Mouse (Mus musculus) hindbrain, embryonic 10.5 days (tissue): ENCODE measurements at regions not wholly inside any gene's neighbourhood (a gene's known extent, or its start where the extent isn't known, plus 50 kb on each side); places are given as distances from the start of the nearest gene placed in this dataset.

Experiments
- DNase-seq: peaks from one replicate; pipeline ENCODE4 v3.0.0-alpha.2; 2017; ENCODE audit warnings: low spot score
- H3K27ac ChIP-seq: fragments of 300-500 bp; sonication (generic); 2 replicates; pipeline ENCODE4 v1.5.1; 2016; ENCODE audit warnings: mild to moderate bottlenecking, moderate library complexity
- H3K27me3 ChIP-seq: fragments of 300-500 bp; sonication (generic); 2 replicates; pipeline ENCODE4 v1.6.1; 2016; ENCODE audit warnings: mild to moderate bottlenecking; ENCODE audit not compliant: poor library complexity, insufficient read depth, severe bottlenecking
- H3K36me3 ChIP-seq: fragments of 300-500 bp; sonication (generic); 2 replicates; pipeline ENCODE4 v1.6.1; 2016; ENCODE audit warnings: mild to moderate bottlenecking, moderate library complexity
- H3K4me1 ChIP-seq: fragments of 300-500 bp; sonication (generic); replicated peaks from 2 replicates; pipeline ENCODE4 v1.6.1; 2016; ENCODE audit warnings: mild to moderate bottlenecking
- H3K4me3 ChIP-seq: fragments of 300-500 bp; sonication (generic); 2 replicates; pipeline ENCODE4 v1.5.1; 2016; ENCODE audit warnings: mild to moderate bottlenecking, moderate library complexity
- H3K9me3 ChIP-seq: fragments of 300-500 bp; sonication (generic); 2 replicates; pipeline ENCODE4 v1.6.1; 2016; ENCODE audit warnings: mild to moderate bottlenecking, moderate library complexity
- WGBS: fragments of 180-500 bp; shearing (Covaris S2); methylation state at CpG from one replicate; pipeline ENCODE4 v1.1.7; 2016; 5-methylcytosine and 5-hydroxymethylcytosine counted together

- 89% methylated on average over 9 of the region's 9 CpGs for WGBS
- H3K9me3 ChIP-seq: 0 out of 2 replicates have a peak, but pooled peaks cover under 1% of the 10 kb centered on the region
- H3K27me3 ChIP-seq: no peaks in the 10 kb centered on the region
- no peaks in the 10 kb centered on the region for H3K36me3 ChIP-seq
- H3K4me1 ChIP-seq: peaks cover 10% of the 10 kb centered on the region
- H3K4me3 ChIP-seq: no peak overlapping the region
- H3K27ac ChIP-seq: no peak overlapping the region
- no peak for DNase-seq
Observed at GRCm38 (mm10) chr14:76721751-76722150, 165.1 kb upstream of the Serp2 start.

DNA sequence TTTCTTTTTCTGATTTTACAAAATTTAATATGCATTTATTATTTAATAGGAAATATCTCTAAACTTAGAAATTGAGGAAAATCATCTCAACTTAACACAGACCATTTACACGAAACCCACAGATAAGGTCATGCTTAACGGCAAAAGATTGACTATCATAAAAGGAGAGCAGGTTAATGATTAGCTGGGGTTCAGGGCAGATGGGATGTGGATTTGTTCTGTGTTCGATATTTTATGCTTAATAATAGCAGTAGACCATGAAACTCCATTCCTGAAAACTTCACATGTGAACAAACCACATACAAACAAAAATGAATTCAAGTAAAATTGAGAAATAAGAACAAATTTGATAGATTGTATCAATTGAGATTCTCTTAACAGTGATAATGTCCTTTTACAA lies 160.4 kb upstream of the Serp2 start:
- peaks cover 8% of the 10 kb centered on the region; the same call in 1 of the 2 replicates for H3K4me1 ChIP-seq
- no peaks in the 10 kb centered on the region for H3K27me3 ChIP-seq
- WGBS: 90% methylated on average over 3 of the region's 3 CpGs
- H3K4me3 ChIP-seq: no peak overlapping the region
- no peak for DNase-seq
- H3K27ac ChIP-seq: no peak overlapping the region
- no peaks in the 10 kb centered on the region for H3K36me3 ChIP-seq
- no peaks in the 10 kb centered on the region for H3K9me3 ChIP-seq

DNA sequence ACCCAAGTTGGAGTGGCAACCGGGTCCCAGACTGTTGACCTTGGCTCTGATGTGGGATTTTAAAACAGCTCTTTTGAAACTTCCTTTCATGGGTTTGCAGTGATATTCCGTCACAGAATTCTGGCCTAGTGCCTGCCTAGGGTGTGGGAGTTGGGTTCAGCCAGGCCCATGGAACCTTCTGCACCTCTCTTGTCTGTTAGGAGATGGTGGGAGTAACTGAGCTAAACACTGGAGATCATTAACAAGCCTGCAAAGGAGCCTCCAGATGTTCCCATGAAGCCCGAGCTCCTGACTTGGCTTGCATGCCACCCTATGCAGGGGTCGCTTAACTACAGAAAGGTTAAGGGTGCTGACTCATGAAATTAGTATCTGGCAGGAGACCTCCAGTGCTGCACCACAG lies 158.0 kb upstream of the Serp2 start:
- Histone ChIP-seq H3K4me1 (peaks cover 8% of the 10 kb centered on the region; the same call in 1 of the 2 replicates), H3K36me3 (no peaks in the 10 kb centered on the region), H3K4me3 (no peak overlapping the region), H3K27ac (no peak overlapping the region), H3K27me3 (no peaks in the 10 kb centered on the region), H3K9me3 (no peaks in the 10 kb centered on the region)
- DNase-seq: no peak
- WGBS: 72% methylated on average over 4 of the region's 4 CpGs

- DNase-seq: no peak
Observed at GRCm38 (mm10) chr14:76713946-76714345, 157.3 kb upstream of the Serp2 start.

GRCm38 (mm10) chr14:76708728-76709127 lies 152.0 kb upstream of the Serp2 start:
- 85% methylated on average over 11 of the region's 11 CpGs for WGBS
- Histone ChIP-seq H3K36me3 (no peaks in the 10 kb centered on the region), H3K4me1 (no peaks in the 10 kb centered on the region), H3K4me3 (no peak overlapping the region), H3K9me3 (no peaks in the 10 kb centered on the region), H3K27me3 (no peaks in the 10 kb centered on the region), H3K27ac (no peak overlapping the region)
- DNase-seq: no peak

More at GRCm38 (mm10) chr14:76713946-76714345, 157.3 kb upstream of the Serp2 start:
- Histone ChIP-seq H3K27me3 (no peaks in the 10 kb centered on the region), H3K4me1 (peaks cover 8% of the 10 kb centered on the region; the same call in 1 of the 2 replicates), H3K4me3 (no peak overlapping the region), H3K9me3 (no peaks in the 10 kb centered on the region), H3K27ac (0 out of 2 replicates have a peak overlapping the region, but pooled peaks have one; percentile 23), H3K36me3 (no peaks in the 10 kb centered on the region)
- 64% methylated on average over 7 of the region's 7 CpGs for WGBS

DNA sequence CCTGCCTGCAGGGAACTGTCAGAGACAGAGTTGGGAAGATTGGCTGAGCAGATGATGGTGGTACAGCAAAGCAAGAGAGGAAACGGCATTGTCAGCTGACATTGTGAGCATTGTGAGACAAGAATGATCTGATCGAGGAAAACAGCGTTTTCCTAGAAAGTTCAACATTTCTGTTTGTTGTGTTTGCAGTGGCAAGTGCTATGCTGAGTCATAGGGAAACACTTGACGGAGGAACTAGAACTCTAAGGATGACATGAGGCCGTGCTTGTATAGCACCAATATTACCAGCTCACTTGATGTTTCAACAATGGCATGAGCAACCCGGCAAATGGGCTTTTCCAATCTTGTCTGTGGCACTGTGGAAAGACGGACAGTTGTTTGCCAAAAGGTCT lies 146.7 kb upstream of the Serp2 start:
- Histone ChIP-seq H3K27ac (no peak overlapping the region), H3K4me1 (peaks cover 30% of the 10 kb centered on the region), H3K27me3 (no peaks in the 10 kb centered on the region), H3K9me3 (no peaks in the 10 kb centered on the region), H3K36me3 (no peaks in the 10 kb centered on the region), H3K4me3 (no peak overlapping the region)
- 87% methylated on average over 7 of the region's 7 CpGs for WGBS
- no peak for DNase-seq

- Histone ChIP-seq H3K4me3 (no peak overlapping the region), H3K36me3 (no peaks in the 10 kb centered on the region), H3K27me3 (no peaks in the 10 kb centered on the region), H3K9me3 (no peaks in the 10 kb centered on the region), H3K4me1 (peaks cover 35% of the 10 kb centered on the region), H3K27ac (0 out of 2 replicates have a peak overlapping the region, but pooled peaks have one; percentile 35)
- DNase-seq: no peak
- 61% methylated on average over 8 of the region's 8 CpGs for WGBS
Observed at GRCm38 (mm10) chr14:76702709-76703372, 146.2 kb upstream of the Serp2 start.

GRCm38 (mm10) chr14:76701911-76702708 lies 145.4 kb upstream of the Serp2 start:
- no peaks in the 10 kb centered on the region for H3K9me3 ChIP-seq
- WGBS: 81% methylated on average over 14 of the region's 14 CpGs
- no peak overlapping the region for H3K4me3 ChIP-seq
- peak overlapping the region; percentile 35; the same call in 1 of the 2 replicates for H3K27ac ChIP-seq
- no peaks in the 10 kb centered on the region for H3K27me3 ChIP-seq
- DNase-seq: no peak
- peaks cover 35% of the 10 kb centered on the region for H3K4me1 ChIP-seq
- H3K36me3 ChIP-seq: no peaks in the 10 kb centered on the region

- no peak for DNase-seq
- Histone ChIP-seq H3K9me3 (no peaks in the 10 kb centered on the region), H3K36me3 (no peaks in the 10 kb centered on the region), H3K27me3 (no peaks in the 10 kb centered on the region), H3K4me1 (peaks cover 37% of the 10 kb centered on the region), H3K4me3 (no peak overlapping the region), H3K27ac (no peak overlapping the region)
- 96% methylated on average over 1 of the region's 1 CpGs for WGBS
Observed at GRCm38 (mm10) chr14:76701304-76701703, 144.6 kb upstream of the Serp2 start.

- WGBS: 89% methylated on average over 3 of the region's 3 CpGs
- peaks cover 40% of the 10 kb centered on the region for H3K4me1 ChIP-seq
- H3K4me3 ChIP-seq: no peak overlapping the region
Observed at GRCm38 (mm10) chr14:76700796-76701195, 144.1 kb upstream of the Serp2 start.

GRCm38 (mm10) chr14:76700190-76700589 lies 143.5 kb upstream of the Serp2 start:
- Histone ChIP-seq H3K4me3 (no peak overlapping the region), H3K36me3 (no peaks in the 10 kb centered on the region), H3K4me1 (peaks cover 40% of the 10 kb centered on the region), H3K9me3 (no peaks in the 10 kb centered on the region), H3K27ac (no peak overlapping the region), H3K27me3 (no peaks in the 10 kb centered on the region)
- DNase-seq: no peak
- WGBS: 81% methylated on average over 4 of the region's 4 CpGs

More at GRCm38 (mm10) chr14:76700796-76701195, 144.1 kb upstream of the Serp2 start:
- no peak for DNase-seq
- Histone ChIP-seq H3K9me3 (no peaks in the 10 kb centered on the region), H3K27ac (no peak overlapping the region), H3K27me3 (no peaks in the 10 kb centered on the region), H3K36me3 (no peaks in the 10 kb centered on the region)

- H3K27ac ChIP-seq: peak overlapping the region; percentile 53; the same call in 1 of the 2 replicates
- H3K9me3 ChIP-seq: no peaks in the 10 kb centered on the region
- H3K36me3 ChIP-seq: no peaks in the 10 kb centered on the region
- no peak overlapping the region for H3K4me3 ChIP-seq
- DNase-seq: peak; percentile 43
- H3K27me3 ChIP-seq: no peaks in the 10 kb centered on the region
- WGBS: 34% methylated on average over 4 of the region's 4 CpGs
- H3K4me1 ChIP-seq: peaks cover 53% of the 10 kb centered on the region
Observed at GRCm38 (mm10) chr14:76698718-76699402, 142.2 kb upstream of the Serp2 start.
